Mouse (Mus musculus): ENCODE measurements at regions not wholly inside any gene's neighbourhood (a gene's known extent, or its start where the extent isn't known, plus 50 kb on each side); places are given as distances from the start of the nearest gene placed in this dataset.
"Not testable (repeated sequence)": the region's sequence is repeated elsewhere in the genome, so short reads cannot be mapped to it uniquely, and the experiment has no call there.

DNA sequence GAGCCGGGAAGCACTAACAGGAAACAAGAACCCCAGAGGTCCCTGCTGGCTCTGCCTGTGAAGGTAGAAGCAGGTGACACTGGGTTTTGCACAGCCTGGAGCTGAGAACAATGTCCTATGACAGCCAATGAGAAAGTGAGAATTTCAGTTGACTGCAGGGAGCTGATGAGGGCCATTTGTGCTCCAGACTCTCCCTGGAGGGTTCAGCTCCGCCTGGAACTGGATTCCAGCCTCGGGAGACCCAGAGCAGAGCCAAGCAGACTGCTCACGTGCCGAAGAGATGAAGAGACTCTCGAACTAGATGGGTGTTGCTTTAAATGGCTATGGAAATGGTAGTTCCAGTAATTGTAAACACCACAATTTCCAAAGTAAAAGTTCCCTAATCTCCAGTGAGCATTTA is 93.5 kb downstream of the Cand1 start:
- DNase-seq: no peak

DNA sequence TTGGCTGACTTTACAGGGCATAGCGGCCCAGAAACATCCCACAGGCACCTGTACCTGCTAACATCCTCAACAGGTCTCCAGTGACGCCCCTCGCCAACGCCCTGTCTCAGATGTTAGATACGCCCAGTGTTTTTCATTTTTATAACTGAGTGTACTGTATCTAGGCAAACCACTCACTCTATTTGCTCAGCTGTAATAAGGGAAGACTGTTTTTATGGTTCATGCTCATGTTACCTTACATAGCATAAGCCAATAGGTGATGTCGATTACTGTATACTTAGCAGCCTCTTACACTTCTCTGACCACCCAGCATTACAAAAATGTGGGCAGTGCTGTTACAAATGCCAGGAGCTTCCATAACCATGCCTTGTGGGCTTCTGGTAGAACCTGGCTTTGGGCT is 97.0 kb downstream of the Cand1 start:
- DNase-seq: no peak

DNA sequence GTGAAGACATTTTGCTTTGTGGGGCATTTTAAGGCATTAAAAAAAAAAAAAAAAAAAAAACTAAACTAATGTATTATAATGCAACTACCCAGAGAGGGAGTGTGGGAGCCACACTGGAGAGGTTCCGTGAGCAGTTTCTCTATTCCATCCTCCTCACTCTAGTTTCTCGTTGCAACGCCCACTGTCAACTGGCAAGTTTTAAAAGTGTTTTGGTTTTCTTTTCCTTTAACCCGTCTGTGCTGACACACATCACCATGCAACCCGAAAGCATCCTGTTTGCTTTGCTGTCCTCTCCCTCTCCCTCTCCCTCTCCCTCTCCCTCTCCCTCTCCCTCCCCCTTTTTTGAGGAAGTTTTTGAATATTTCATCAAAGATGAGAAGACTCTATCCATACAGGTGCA is 97.5 kb downstream of the Cand1 start:
- no peak for DNase-seq

DNA sequence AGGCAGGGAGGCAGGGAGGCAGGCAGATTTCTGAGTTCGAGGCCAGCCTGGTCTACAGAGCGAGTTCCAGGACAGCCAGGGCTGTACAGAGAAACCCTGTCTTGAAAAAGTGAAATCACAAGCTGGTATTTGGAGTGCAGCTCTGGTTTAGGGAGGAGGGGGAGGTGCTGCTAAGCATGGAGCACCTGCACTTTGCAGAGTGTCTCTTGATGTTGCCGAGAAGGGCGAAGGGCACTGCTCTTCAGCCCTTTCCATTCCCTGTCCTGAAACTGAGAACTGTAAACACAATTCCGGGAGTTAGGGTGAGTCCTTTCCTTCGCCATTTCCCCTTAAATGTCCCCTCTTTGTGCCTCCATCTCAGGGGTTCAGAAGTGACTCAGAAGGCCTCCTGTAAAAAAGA is 101.6 kb downstream of the Cand1 start:
- DNase-seq: no peak

DNA sequence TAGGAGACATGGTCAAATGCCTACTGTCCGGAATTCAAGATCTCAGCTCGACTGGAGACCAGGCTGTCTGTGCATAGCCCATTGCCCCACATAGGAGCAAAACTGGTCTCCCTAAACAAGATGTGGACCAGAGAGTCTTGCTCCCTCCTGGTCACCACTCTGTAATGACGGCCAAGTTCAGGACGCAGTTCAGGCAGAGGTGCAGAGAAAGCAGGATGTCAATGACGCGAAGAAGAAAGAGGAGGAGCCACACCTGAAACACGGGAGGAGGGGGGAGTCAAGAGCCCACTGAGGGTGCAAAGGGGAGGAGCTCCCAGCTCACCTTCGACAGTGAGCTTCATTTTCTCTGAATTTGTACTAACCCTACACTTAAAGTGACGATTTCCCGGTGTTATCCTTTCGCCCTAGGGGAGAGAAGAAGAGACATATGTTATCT is 104.3 kb downstream of the Cand1 start:
- no peak for DNase-seq

DNA sequence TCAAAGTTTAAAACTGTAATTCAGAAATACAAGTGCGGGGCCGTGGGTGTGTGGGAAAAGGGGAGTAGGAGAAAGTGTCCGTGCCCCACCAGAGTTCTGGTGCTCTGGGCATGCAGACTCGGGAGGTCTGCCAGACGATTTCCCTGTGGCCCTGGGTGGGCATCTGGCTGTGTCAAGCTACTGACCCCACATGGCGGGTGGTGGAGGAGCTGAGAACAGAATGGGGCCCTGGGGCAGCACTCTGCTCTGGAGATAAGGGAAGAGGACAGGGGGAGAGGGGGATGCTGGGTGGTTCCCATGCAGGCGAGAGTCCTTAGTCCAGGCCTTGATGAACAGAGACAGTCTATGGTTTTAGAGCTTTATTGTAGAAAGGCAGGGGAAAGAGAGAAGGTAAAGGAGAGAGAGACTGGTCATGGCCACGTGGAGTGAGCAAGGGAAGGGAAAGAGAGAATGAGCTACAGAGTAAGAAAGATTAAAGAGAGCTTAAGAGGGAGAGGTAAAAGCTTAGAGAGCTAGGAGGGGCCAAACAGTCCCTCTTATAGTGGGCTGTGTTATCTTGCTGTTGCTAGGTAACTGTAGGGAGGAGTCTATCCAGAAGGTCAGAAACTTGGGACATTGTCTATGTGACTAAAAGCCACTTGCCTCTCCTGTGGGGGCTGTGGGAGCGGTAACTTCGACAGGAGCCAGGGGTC is 104.9 kb downstream of the Cand1 start:
- no peak for DNase-seq

DNA sequence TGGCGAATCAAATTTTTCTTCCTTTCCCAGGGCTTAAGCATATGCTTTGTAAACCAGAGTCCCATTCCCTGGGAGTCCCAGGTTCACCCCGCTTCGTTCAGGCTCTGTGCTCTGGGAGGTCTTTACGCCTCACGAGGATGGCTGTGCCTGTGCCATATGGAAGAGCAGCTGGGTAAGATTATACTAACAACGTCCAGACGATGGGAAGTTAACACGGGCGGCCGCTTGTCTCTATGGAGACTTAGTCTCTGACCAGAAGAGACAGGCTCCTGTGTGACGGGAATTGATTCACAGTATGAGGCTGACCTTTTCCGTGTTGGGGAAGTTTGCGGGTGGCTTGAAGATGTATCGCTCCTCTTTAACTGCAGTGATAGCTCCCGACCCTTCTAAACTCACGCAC is 107.9 kb downstream of the Cand1 start:
- peak; percentile 9 for DNase-seq

DNA sequence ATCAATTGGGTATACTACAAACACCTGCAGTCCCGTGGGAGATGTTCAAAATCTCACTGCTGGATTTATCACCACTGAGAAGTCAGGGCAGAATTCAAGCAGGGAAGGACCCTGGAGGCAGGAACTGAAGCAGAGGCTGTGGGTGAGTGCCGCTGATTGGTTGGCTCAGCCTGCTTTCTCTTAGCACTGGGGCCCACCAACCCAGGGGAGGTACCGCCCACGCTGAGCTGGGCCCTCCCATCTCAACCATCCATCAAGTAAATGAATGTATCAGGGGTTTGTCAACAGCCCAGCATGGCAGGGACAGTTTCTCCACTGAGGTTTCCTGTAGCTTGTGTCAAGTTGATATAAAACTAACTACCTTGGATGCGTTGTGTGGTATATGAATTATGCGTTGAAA is 109.2 kb downstream of the Cand1 start:
- no peak for DNase-seq

DNA sequence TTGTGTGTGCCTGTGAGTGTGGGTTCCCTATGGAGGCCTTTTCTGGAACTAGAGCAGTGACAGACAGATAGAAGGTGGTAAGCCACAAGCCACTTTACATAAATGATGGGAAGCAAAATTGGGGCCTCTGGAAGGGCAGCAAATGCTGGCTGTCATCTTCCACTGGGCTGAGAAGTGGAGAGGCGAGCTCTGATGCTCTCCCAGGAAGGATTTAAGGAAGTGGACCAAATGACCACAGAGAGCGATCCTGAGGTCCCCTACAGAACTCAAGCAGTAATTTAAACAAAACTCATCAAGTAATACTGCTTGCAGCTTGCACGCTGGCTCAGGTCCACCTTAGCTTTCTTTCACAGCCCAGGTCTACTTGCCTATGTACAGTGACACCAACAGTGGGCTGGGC is 111.8 kb downstream of the Cand1 start:
- DNase-seq: no peak

DNA sequence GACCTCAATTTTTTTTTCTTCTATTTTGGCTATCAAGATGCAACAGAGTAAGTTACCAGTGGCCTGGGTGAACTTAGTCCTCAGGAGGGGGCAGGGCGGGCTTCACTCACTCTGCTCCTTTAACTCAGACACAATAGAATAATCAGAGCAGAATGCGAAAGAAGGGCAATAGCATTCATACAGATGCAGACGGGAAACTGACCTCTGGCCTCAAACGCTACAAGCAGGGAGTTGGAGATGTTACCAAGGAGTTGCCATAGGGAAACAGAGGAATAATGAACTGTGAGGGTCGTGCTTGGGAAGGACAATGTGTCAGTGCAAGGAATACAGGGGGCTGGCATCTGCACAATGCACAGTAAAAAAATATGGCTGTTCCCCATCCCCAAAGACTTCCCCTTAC is 116.3 kb downstream of the Cand1 start:
- no peak for DNase-seq

DNA sequence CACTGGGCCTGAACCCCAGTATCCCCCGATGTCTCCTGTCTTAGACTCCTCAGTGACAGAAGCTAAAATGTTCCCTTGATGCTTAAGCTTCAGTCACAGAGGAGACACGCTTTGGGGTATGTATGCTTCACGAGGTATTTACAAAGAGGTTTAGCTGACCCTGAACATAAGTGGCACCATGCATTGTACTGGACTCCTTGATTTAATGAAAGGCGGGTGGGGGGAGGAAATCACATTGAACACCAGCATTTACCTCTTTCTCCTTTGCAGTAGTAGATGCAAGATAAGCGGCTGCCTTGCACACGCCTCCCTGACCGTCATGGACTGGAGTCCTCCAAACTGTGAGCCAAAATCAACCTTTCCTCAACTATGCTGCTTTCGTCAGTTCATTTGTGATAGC is 117.5 kb downstream of the Cand1 start:
- no peak for DNase-seq

DNA sequence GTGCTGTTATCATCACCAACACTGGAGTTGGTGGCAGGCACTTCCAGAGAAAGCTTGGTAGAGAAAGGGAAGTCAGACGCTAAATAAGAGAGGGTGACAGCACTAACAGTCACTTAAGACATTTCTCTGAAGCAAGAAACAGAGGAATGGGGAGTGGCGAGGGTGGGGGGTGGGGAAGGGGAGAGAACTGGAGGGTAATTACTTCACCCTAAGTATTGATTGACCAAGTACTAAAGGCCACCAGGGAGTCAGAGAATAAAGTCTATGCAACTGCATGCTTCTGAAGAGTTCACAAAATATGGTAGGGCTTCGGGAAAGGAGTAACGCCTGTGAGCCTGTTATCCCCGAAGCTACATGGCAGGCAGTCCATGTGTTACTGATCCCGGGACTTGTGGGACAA is 118.3 kb downstream of the Cand1 start:
- no peak for DNase-seq

DNA sequence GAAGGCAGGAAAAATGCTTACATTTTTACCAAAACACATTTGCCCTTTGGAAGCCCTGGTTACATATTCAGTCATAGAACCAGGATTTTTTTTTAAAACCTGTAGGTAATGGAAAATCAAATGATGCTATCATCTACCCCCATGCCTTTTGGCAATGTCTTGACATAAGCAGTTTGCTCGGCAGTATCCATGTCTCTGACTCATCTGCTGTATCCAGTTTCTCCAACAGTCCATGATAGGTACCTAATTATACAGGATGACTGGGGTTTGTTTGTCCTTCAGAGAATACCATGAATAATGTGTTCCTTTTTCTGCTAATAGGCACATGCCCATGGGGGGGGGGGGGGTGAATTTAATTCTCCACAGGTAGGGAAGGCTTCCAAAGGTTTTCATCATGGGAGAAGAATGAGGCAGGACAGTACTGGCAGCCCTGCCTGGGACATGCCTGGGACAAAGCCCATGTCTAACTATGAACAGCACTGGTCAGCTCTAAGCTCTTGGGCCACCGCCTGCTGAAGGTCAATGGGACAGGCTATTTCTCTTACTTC is 122.9 kb downstream of the Cand1 start:
- DNase-seq: no peak

DNA sequence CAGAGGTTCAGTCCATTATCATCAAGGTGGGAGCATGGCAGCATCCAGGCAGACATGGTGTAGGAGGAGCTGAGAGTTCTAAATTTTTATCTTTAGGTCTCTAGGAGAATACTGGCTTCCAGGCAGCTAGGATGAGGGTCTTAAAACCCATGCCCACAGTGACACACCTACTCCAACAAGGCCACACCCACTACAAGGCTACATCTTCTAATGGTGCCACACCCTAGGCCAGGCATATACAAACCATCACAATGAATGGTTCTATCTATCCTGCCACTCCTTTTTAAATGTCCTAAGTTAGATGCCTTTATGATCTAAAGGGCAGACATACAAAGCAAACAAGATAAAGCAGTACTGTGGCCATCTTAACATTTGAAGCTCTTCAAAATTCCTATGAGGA is 124.7 kb downstream of the Cand1 start:
- DNase-seq: not testable (repeated sequence)

DNA sequence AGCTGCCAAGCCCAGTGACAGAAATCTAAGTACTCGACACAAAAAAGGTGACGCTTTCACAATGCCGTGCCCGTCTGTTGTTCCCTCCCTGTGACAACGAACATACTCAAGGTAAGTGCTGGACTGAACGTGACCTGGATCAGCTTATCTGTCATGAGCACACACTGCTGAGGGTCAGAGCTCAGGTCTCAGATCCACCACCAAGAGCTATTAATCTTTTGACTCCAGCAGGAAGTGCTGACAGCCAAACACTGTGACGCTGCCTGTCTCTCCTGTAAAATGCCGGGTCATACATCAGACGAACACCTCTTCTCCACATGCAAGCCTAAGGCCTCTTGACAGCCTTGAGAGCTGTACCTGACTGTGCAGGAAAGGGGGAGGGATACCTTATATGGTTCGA is 125.2 kb downstream of the Cand1 start:
- no peak for DNase-seq

DNA sequence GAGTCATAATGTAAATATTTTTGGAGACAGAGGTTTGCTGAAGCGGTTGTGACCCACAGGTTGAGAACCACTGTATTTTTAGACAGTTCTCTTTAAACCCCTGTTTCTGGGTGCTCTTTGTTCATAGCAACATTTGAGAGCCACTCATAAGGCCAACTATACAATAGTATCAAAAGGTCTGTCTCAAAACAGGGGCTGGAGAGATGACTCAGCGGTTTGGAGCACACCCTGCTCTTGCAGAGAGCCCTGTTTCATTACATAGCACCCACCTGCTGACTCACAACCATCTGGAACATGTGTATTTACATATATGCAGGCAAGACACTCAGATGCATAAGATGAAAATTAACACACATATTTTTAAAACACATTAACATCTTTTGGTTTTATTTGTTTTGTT is 128.0 kb downstream of the Cand1 start:
- no peak for DNase-seq

DNA sequence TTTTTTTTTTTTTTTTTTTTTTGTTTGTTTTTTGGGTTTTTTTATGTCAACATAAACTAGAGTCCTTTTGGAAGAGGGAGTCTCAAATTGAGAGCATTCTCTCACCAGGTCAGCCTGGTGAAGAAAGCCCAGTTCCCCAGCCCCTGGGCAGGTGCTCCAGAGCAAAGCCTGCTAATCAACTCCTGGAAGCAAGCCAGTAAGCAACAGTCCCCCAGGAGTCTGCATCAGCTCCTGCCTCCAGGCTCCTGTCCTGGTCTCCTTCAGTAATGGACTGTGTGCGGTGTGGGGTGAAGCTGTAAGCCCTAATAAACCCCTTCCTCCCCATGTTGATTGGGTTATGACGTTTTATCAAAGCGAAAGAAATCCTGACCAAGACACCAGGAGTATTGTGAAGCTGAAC is 128.4 kb downstream of the Cand1 start:
- DNase-seq: no peak

DNA sequence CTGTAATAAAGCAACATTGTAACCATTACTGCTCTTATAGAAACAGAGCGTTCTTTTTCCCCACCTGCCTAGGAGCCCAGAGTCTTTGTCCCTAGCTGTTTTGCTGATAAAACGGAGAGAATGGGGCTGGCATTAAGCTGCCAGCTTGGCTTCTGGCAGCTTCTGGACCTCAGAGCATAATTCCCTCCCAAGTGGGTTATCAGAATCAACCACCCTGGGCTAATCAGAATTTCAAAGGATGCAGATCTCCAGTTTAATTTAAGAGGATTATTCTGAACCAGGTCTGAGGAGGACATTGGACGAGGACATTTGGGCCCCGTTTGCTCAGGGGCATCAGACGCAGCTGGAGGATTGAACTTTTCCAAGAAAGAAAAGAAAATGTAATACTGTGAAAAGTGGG is 129.2 kb downstream of the Cand1 start:
- no peak for DNase-seq

DNA sequence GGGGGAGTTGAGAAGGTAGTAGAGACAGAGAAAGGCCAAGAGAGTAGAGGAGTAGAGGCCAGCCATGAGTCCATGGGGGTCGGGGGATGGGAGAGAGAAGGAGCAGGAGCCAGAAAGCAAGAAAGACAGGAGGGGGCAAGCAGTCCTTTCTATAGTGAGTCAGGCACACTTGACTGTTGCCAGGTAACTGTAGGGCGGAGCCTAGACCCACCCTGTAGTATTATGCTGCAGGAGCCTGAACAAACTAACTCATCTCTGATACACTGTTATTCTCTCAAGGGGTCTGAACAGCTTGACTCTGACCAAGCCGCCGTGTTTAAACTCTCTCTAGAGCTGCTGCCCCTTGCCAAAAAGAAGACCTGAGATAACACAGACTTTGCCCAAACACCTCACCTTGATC is 130.6 kb downstream of the Cand1 start:
- DNase-seq: no peak

DNA sequence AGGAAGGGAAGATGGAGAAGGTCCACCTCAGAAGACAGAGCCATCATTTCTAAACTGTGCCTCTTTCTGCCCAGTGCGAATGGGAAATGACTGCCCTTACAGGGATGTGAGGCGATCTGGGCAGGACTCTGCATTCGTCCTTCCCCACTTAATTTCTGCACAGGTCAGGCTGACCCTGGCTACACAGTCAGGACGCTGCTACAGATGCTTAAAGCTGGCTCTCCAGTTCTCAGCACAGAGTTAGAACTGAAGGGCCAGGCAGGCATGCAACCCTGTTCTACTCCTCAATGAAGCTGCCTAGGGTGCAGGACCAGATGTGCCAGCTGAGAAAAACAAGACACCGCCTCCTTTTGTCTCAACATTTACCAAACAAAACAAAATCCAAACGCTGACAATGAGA is 132.1 kb downstream of the Cand1 start:
- DNase-seq: no peak

DNA sequence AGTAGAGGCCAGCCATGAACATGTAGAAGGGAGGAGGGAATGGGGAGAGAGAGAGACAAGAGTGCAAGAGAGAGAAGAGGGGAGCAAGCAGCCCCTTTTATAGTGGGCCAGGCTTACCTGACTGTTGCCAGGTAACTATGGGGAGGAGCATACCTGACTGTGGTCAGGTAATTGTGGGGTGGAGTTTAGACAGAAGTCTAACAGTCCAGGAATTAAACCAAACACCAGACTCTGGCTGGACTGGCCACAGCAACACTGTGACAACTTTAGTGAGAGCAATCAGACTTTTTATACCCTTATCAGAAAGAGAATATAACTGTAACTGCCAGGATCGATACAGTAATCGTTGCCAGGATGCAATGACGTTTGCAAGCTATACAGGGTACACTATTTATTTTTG is 133.8 kb downstream of the Cand1 start:
- no peak for DNase-seq

DNA sequence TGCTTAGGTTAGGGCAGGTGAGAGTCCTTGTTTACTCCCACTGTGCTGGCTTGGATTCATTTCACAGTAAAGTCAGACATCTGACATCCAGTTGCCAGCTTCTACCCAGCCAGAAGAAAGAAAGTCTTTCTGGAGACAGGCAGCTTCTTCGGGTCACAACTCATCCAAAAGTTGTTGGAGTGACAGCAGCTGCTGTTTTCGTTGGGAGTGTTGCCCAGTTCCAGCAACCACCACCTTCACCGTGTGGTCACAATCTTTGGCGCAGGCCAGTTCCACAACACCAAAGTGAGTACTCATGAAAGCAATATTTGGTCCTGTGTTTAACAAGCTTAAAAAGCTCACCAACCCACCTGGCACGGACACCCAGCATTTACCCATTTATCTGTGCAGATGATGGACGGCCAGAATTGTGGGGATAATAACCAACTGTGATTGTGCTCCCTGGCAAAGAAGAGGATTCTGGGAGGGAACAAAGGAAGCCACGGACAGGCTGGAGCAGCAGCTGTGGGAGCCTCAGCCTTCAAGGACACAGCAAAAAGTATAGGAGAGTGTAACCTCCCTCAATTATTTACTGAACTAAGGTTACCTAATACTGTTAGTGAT is 134.5 kb downstream of the Cand1 start:
- no peak for DNase-seq

DNA sequence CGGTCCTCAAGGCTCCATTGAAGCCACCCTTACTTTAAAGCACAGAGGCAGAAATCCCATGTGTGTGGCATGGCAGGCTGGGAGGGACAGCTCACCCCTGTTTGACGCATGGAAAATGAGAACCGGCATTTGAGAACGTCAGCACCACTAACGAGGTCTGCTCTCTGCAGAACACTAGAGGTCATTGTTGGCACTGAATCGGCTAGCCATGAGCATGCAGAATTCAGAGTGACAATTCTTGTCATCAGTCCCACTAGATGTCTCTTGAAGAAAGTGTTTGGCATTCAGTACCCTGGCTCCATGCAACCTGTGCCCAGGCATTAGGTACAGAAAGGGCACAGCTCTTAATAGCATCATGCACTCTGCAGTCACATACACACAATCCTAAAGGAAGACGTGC is 139.3 kb downstream of the Cand1 start:
- DNase-seq: no peak

DNA sequence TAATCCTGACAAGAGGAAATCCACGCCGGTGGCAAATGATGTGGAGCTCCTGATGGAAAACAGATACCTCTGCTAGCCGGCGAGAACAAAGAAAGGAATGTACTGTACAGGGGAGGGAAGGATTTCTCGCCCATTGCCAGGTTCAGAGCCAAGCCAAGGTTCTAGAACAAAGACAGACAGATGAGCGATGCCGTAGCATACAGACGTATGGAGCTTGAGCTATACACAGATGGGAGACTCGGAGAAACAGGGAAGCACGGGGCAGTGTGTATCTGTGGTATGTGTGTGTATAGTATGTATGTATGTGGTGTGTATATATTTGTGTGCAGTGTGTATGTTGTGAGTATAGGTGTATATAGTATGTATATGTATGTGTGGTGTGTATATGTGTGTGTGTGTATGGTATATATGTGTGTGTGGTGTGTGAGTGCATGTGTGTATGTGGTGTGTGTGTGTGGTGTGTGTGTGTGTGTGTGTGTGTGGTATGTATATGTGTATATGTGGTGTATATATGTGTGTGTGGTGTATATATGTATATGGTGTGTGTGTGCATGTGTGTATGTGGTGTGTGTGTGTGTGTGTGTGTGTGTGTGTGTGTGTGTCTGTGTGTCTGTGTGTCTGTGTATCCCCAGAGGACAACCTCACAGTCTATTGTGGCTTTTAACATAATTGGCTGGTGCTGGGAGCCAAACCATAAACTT is 140.6 kb downstream of the Cand1 start:
- no peak for DNase-seq

Measured in cerebellum, adult 9-11 months (tissue).